13 mouse cellular contexts compared by ENCODE assay signal in the genomic region with DNA sequence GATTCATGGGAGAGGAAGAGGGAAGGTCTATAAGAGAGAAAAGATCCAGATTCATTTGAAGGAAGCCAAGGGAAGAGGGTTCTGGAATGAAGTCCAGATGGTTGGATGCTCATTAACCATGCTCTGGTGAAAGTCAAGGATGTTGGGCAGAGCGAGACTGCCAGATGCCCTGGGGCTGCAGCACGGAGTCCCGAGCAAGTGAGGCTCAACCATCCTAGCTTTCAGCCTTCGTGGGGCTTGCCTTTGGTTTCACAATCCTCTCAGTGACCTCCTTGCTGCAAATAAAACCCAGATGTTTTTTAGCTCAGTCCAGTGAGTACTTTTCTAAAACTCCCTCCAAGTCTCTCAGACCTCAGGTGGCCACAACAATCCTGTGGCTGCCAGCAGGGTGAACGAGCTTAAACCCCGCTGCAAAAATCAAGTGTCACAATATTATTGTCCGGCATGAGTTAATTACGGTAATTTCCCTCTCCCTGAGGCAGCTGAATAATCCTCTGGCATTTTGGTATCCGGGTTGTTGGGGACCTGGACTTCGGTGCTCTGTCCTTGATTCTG.
A peak's percentile ranks its signal among the peaks of the same experiment; 100 is the strongest.
DNase-seq lines count a peak whose midpoint lies in the region; ATAC-seq lines count a peak whose summit lies in the region.
"Had no signal": no experiment of that assay in that cellular context is flagged by ENCODE, and none has a peak within 500 bp of the region (broad histone marks: within the 10 kb centered on the region; RNA-seq: fewer than 3 reads in every experiment).

No protein-coding gene starts in this region.

- ATAC-seq in heart, embryonic 12.5 days (ENCODE audit: insufficient number of reproducible peaks, low FRiP score) = no peak
- ATAC-seq in limb, embryonic 11.5 days (ENCODE audit: insufficient number of reproducible peaks, low FRiP score, low TSS enrichment, low read depth) = peak; percentile 55; the same call in 1 of the 2 replicates
- ATAC-seq in liver, embryonic 12.5 days = no peak
- ATAC-seq: forebrain, postnatal 0 days had no signal

- H3K27me3 ChIP-seq in heart, embryonic 12.5 days (replicated peaks) = 0 out of 2 replicates have a peak, but pooled peaks cover under 1% of the 10 kb centered on the region
- no peaks in the 10 kb centered on the region for H3K27me3 ChIP-seq in embryonic facial prominence, embryonic 10.5 days (replicated peaks; ENCODE audit: low read depth, poor library complexity, severe bottlenecking)
- no peaks in the 10 kb centered on the region for H3K27me3 ChIP-seq in limb, embryonic 11.5 days (ENCODE audit: control insufficient read depth, insufficient read depth, low read length)
- no peaks in the 10 kb centered on the region for H3K27me3 ChIP-seq in liver, embryonic 12.5 days (replicated peaks)
- H3K27me3 ChIP-seq: neural tube, embryonic 15.5 days had no signal

- no peak overlapping the region for H3K4me2 ChIP-seq in heart, embryonic 12.5 days
- H3K4me2 ChIP-seq in limb, embryonic 11.5 days (ENCODE audit: low read depth, severe bottlenecking) = peak overlapping the region; percentile 5; the same call in 1 of the 2 replicates
- H3K4me2 ChIP-seq in liver, embryonic 12.5 days = no peak overlapping the region
- H3K4me2 ChIP-seq: neural tube, embryonic 15.5 days had no signal

- H3K4me3 ChIP-seq in heart, embryonic 12.5 days = no peak overlapping the region
- H3K4me3 ChIP-seq in embryonic facial prominence, embryonic 10.5 days = peak overlapping the region; percentile 19; the same call in 1 of the 2 replicates
- H3K4me3 ChIP-seq in limb, embryonic 11.5 days (ENCODE audit: low read depth, low read length) = no peak overlapping the region
- H3K4me3 ChIP-seq in liver, embryonic 12.5 days = no peak overlapping the region
- H3K4me3 ChIP-seq: heart, adult 2 months; neural tube, embryonic 15.5 days had no signal

- H3K9me3 ChIP-seq in heart, embryonic 12.5 days (replicated peaks) = no peaks in the 10 kb centered on the region
- peaks cover 4% of the 10 kb centered on the region; the same call in 1 of the 2 replicates for H3K9me3 ChIP-seq in embryonic facial prominence, embryonic 10.5 days
- H3K9me3 ChIP-seq in limb, embryonic 11.5 days (ENCODE audit: control insufficient read depth, low read length) = no peaks in the 10 kb centered on the region
- H3K9me3 ChIP-seq in liver, embryonic 12.5 days (replicated peaks) = no peaks in the 10 kb centered on the region
- H3K9me3 ChIP-seq: neural tube, embryonic 15.5 days had no signal

- H3K9ac ChIP-seq in heart, embryonic 12.5 days = no peak overlapping the region
- H3K9ac ChIP-seq in limb, embryonic 11.5 days (ENCODE audit: low read length) = no peak overlapping the region
- H3K9ac ChIP-seq in liver, embryonic 12.5 days = no peak overlapping the region
- H3K9ac ChIP-seq: forebrain, postnatal 0 days; neural tube, embryonic 15.5 days had no signal

- H3K27ac ChIP-seq in heart, embryonic 12.5 days (ENCODE audit: poor library complexity, severe bottlenecking) = no peak overlapping the region
- H3K27ac ChIP-seq in embryonic facial prominence, embryonic 10.5 days (replicated peaks) = peak overlapping the region; percentile 71
- H3K27ac ChIP-seq in limb, embryonic 11.5 days (replicated peaks; ENCODE audit: low read depth, low read length) = peak overlapping the region; percentile 83
- no peak overlapping the region for H3K27ac ChIP-seq in liver, embryonic 12.5 days
- H3K27ac ChIP-seq: heart, adult 2 months; neural tube, embryonic 15.5 days had no signal

- H3K4me1 ChIP-seq in heart, embryonic 12.5 days (replicated peaks) = 0 out of 2 replicates have a peak, but pooled peaks cover 5% of the 10 kb centered on the region
- peaks cover 29% of the 10 kb centered on the region for H3K4me1 ChIP-seq in embryonic facial prominence, embryonic 10.5 days
- peaks cover 9% of the 10 kb centered on the region for H3K4me1 ChIP-seq in limb, embryonic 11.5 days (ENCODE audit: control insufficient read depth, insufficient read depth, low read length)
- no peaks in the 10 kb centered on the region for H3K4me1 ChIP-seq in liver, embryonic 12.5 days
- H3K4me1 ChIP-seq: neural tube, embryonic 15.5 days had no signal

- 83% methylated on average over 10 of the region's 10 CpGs for WGBS in heart, embryonic 12.5 days
- 27% methylated on average over 10 of the region's 10 CpGs for WGBS in embryonic facial prominence, embryonic 10.5 days
- 6% methylated on average over 10 of the region's 10 CpGs for WGBS in limb, embryonic 11.5 days
- WGBS in liver, embryonic 12.5 days (ENCODE audit: insufficient replicate concordance) = 68% methylated on average over 10 of the region's 10 CpGs

- H3K36me3 ChIP-seq in heart, embryonic 12.5 days = no peaks in the 10 kb centered on the region
- no peaks in the 10 kb centered on the region for H3K36me3 ChIP-seq in embryonic facial prominence, embryonic 10.5 days (replicated peaks)
- no peaks in the 10 kb centered on the region for H3K36me3 ChIP-seq in limb, embryonic 11.5 days (ENCODE audit: control insufficient read depth, insufficient read depth, low read length)
- no peaks in the 10 kb centered on the region for H3K36me3 ChIP-seq in liver, embryonic 12.5 days
- H3K36me3 ChIP-seq: neural tube, embryonic 15.5 days had no signal

- peak; percentile 10 to 14 for DNase-seq in heart, adult 18-20 months
- peak; percentile 62 for DNase-seq in Muller cell, postnatal 12 days (ENCODE audit: inconsistent ontology term)
- DNase-seq in embryonic facial prominence, embryonic 10.5 days (ENCODE audit: low spot score) = peak; percentile 69
- DNase-seq in limb, embryonic 11.5 days (ENCODE audit: low spot score) = peak; percentile 75
- no peak for DNase-seq in adrenal gland, postnatal 36 days
- DNase-seq: cerebellum, adult 8-10 months; forebrain, postnatal 0 days; heart, adult 2 months; layer of hippocampus, postnatal 36 days; left cerebral cortex, postnatal 4 days had no signal

Comparison
In these comparisons a context has a peak if more than half of its experiments do, and no peak if none do; other contexts are left out.
1. DNase-seq: peak in heart, adult 18-20 months (2 of 2), Muller cell, postnatal 12 days (single experiment), embryonic facial prominence, embryonic 10.5 days (single experiment) and limb, embryonic 11.5 days (single experiment); none in adrenal gland, postnatal 36 days (0 of 2).
2. H3K27ac ChIP-seq: peak in embryonic facial prominence, embryonic 10.5 days (single experiment) and limb, embryonic 11.5 days (single experiment); none in heart, embryonic 12.5 days (single experiment) and liver, embryonic 12.5 days (single experiment).